Mouse (Mus musculus) kidney, postnatal 25 days (tissue): ENCODE data around the gene Olfr1475.
"Not testable (repeated sequence)": the region's sequence is repeated elsewhere in the genome, so short reads cannot be mapped to it uniquely, and the experiment has no call there.

Experiments used
- DNase-seq, 2 experiments: peaks; one replicate each; pipeline ENCODE4 v3.0.0; 2021; ENCODE audit warnings: mixed read lengths in 2 of 2

Olfr1475 gene

DNA sequence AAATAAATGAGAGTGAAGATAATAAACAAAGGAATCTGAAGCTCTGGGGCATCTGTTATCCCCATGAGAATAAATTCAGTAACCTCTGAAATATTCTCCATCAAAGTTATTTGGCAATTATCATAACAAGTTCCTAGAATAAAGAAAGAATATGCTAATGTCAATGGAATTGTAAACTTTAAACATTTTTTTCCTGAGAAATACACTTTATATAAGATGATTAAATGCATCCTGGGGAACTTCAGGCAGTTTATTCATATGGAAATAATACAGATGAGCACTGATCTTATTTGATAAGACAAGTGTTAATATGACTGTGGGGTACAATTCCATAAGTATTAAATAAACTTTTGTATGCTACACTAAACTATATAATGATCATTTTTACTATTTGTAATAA, at the start of gene Olfr1475:
TSS of gene Olfr1475 (minus strand) at position 101 of the 400 bp plus-strand sequence.
- DNase-seq, result no peak

DNA sequence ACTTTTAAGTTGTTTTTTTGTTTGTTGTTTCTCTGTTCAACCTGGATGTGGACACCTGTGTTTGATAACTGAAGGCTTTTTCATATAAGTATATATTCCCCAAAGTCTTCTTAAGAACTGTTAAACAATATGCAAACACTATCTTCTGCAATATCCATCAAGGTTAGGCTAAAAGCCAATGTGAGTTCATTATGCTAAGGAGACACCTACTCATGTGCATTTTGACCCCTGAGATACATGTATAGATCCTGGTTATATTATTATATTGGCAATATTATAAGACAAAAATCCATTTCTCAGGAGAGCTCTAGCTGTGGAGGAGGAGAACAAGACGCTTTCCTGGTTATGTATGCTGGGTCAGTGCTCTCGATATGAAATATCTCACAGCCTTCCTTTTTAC, 47.6 kb upstream of the Olfr1475 start, which contains the start of gene Olfr1480:
TSS of gene Olfr1480 (plus strand) at position 301 of the 400 bp plus-strand sequence.
- DNase-seq, result no peak

DNA sequence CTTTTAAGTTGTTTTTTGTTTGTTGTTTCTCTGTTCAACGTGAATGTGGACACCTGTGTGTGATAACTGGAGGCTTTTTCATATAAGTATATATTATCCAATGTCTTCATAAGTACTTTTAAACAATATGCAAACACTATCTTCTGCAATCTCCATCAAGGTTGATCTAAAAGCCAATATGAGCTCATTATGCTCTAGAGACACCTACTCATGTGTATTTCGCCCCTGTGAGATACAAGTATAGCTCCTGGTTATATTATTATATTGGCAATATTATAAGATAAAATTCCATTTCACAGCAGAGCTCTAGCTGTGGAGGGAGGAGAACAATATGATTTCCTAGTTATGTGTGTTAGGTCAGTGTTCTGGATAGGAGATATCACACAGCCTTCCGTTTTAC, 20.2 kb upstream of the Olfr1475 start, which contains the start of gene Olfr1477:
TSS of gene Olfr1477 (plus strand) at position 301 of the 400 bp plus-strand sequence.
- DNase-seq, result no peak

DNA sequence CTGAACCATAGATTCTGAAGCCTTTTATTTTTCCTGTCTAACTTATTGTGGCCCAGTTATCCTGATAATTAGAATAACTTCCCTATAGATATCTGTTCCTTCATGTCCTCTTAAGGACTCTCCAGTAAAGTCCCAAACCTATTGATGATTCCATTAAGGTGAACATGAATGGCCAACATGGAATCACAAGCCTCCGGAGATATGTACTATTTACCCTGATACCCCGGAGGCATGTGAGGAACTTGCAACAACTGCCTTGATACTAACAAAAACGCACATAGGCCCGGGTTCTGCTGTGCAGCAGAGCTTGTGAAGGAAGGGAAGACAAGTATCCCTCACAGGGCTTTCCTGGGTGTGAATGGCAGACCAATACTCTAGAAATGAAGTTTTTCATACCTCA, 10.7 kb downstream of the Olfr1475 start, which contains the start of gene Olfr1474:
TSS of gene Olfr1474 (plus strand) at position 301 of the 400 bp plus-strand sequence.
- DNase-seq, result not testable (repeated sequence)

DNA sequence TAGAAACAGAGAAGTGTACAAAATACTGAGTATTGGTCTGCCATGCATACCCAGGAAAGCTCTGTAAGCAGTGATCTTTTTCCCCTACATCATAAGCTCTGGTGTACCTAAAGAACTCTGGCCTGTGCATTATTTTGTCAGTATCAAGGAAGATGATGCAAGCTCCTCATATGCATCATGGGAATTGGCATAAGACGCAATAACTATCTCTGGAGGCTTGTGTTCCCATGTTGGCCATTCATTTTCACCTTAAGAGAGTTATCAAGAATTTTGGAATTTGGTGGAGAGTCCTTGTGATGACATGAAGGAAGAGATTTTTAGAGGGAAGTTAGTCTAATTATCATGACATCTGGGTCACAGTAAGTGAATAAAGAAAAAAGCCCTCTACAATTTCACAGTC, 24.0 kb downstream of the Olfr1475 start, which contains the start of gene Olfr1472:
TSS of gene Olfr1472 (minus strand) at position 101 of the 400 bp plus-strand sequence.
- no peak for DNase-seq

DNA sequence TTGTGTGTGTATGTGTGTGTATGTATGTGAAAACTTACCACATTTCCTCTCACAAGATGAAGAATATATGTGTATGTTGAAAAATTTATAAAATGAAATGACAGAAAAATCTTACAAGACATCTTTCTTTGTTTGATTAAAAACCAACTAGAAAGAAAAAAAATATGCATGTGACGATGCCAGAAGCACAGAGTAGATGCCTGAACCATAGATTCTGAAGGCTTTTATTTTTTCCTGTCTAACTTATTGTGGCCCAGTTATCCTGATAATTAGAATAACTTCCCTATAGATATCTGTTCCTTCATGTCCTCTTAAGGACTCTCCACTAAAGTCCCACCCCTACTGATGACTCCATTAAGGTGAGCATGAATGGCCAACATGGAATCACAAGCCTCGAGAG, 36.9 kb downstream of the Olfr1475 start, which contains the start of gene Olfr1471:
TSS of gene Olfr1471 (plus strand) at position 301 of the 400 bp plus-strand sequence.
- not testable (repeated sequence) for DNase-seq
